Mouse (Mus musculus): ENCODE results near the gene Pigp. TPM values are rescaled to one million over a fixed set of nuclear protein-coding genes. Genes with fewer than 3 reads are reported as not detected.

Pigp gene
- total RNA-seq, 2 experiments from 2014 or later, result 26.4 to 38.2 TPM

GRCm38 (mm10) chr16:94326008-94326407 is 45.6 kb downstream of the Pigp start:
- ATAC-seq (replicated peaks; ENCODE audit: poor library complexity, severe bottlenecking), result no peak

DNA sequence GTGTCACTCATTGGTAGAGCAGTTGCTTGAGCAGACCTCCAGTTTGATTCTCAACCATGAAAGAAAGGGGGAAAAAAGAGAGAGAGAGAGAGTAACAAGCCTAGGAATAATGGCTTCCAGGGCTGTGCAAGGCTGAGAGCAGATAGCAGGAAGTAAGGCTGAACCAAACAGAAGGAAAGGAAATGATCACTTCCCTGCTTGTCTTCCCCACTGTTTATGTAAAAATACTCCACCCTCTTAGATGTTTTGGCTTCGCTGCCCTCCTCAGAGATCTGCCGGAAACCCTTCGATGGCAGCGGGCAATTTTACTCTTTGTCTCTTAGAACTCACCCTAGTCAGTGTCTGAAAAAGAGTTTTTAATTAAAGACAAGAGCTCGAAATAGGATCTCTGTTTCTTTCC is 48.0 kb downstream of the Pigp start:
- ATAC-seq (replicated peaks; ENCODE audit: poor library complexity, severe bottlenecking), result no peak

DNA sequence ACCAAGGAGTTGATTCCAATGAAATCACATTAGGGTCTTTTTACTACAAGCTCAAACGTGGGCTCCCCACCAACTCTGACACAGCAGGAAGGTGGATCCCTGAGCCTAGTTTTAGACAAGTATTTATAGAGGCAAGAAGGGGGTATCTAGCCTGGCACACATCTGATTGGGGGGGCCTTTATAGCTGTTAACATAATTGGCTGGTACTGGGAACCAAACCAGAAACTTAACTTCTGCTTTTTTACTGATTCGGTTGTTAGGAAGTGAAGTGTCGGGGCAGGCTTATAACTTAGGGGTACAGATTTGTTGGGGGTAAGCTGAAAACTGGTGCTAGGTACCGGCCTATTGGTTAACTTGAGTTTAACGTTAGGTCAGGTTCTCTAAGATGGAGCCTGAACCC is 51.4 kb downstream of the Pigp start:
- peak; percentile 53 for ATAC-seq (replicated peaks; ENCODE audit: poor library complexity, severe bottlenecking)

DNA sequence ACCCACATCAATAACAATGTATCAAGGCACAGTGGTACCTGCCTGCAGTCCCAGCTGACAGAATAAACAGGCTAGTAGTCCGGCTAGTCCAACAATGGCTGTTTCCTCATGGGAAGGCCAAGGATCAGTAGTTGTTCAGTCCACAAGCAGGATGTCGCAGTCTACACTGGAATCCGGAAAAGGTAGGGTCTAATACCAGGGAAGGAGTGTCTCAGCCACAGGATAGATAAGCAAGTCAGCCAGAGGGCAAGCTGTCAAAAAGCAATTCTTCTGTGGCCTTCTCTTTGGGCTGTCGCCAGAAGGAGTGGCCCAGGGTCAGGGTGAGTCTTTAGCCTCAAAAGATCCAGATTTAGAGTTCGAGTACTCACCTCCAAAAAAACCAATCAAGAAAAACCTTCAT is 53.9 kb downstream of the Pigp start:
- no peak for ATAC-seq (replicated peaks; ENCODE audit: poor library complexity, severe bottlenecking)

GRCm38 (mm10) chr16:94315215-94315614 is 56.4 kb downstream of the Pigp start:
- no peak for ATAC-seq (replicated peaks; ENCODE audit: poor library complexity, severe bottlenecking)

DNA sequence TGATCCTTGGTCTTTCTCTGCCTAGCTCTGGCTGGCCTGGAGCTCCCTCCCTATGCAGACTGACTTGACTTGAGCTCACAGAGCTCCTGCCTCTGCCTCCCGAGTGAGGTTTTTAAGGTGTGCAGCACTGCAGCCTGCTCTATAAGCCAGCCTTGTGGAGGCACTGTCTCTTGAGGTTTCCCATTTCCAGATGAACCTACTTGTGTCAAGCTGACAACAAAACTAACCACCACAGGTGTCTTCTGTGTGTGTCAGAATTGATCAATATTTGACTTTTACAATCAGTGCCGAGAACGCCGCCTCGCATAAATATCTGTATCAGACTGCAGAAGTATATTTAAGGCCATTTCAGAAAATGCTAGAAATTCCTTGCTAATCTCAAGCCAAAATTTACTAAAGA is 57.0 kb downstream of the Pigp start:
- no peak for ATAC-seq (replicated peaks; ENCODE audit: poor library complexity, severe bottlenecking)

DNA sequence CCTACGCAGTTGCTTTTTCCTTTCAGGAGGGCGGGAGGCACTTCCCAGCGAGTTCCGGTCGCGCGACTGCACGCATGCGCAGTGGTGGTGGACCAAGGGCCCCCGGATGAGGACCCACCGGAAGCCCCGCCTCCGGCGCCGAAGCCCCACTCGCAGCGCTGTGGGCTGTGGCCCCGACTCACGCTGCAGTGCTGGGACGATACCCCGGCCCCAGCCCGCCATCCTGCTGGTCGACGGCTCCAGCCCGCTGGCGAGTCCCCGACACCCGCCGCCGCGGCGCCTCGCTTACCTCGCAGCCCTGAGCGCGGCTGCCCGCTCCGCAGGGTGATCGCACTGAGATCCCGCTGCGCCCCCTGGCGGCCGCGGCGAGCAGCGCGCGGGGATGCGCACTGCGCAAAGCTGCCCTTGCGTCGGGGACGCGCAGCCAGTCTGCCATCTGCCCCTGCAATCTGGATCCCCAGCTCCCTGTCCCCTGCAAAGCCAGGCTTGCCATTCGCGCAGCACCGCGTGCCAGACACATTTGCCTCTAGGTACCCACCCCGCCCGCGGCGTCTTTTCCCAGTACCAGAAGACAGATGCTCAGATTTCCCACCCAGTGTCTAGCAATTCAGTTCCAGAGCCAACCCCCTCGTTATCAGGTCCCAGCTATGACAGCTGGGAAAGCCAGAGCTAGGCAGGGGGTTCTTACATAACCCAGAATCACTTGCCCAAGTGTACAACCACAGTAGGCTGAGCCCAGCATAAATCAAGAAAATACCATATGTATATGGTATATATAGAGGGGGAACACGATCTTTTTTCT is 58.2 kb downstream of the Pigp start, which contains the start of gene Hlcs:
TSS of gene Hlcs (minus strand) at position 343 of the 802 bp plus-strand sequence.
- ATAC-seq (replicated peaks; ENCODE audit: poor library complexity, severe bottlenecking), result peak; percentile 80

DNA sequence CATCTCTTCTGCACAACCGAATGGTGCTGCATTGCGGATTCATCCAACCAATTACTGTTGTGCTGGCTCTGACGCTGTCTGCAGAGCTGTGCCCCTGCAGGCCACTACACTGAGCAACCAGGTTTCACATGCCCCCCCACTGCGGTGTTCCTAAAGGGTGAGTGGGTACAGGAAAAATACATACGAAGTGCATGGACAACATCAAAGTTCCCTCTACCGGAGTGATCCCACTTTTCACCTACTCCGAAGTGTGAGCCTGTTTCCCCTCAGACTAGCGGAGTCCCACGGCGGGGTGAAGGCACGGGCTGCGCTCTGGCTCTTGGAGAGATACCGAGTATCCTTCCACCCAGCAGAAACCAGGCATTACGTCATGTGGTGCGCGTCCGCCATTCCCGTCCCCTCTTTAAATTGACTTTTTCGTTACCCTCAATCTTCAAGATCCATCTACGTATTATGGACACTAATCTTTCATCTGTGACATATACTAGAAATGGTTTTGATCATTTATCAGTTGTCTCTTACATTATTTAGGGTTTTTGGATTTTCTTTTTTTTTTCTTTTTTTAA is 58.9 kb downstream of the Pigp start:
- peak; percentile 76 for ATAC-seq (replicated peaks; ENCODE audit: poor library complexity, severe bottlenecking)

GRCm38 (mm10) chr16:94311931-94312330 is 59.7 kb downstream of the Pigp start:
- no peak for ATAC-seq (replicated peaks; ENCODE audit: poor library complexity, severe bottlenecking)

- ATAC-seq (replicated peaks; ENCODE audit: poor library complexity, severe bottlenecking), result no peak
Measured at GRCm38 (mm10) chr16:94311416-94311815, 60.2 kb downstream of the Pigp start.

DNA sequence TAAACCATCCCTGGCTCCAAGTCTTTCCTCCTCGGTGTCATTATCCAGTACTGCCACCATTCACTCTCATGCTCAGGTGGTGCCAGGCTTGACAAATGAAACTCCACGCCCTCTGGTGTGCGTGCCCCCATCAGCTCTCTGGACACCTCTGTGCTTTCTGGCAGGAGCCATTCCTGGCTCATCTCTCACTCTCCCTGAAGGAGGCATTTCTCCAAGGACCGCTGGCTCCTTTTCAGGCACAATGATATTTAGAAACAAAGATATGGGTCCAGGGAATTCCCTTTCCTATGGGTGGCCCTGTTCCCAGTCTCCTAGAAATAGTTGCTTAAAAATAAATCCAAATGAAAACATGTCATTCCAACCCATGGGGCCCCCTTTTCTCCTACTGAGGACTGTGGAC is 62.6 kb downstream of the Pigp start:
- ATAC-seq (replicated peaks; ENCODE audit: poor library complexity, severe bottlenecking), result no peak

Other genes starting within 250 kb of the Pigp start
- 6.9 and 11.7 TPM in 2 replicates for gene Hlcs, start 58.3 kb downstream of the Pigp start, total RNA-seq (2014; fragmentation: Nextera tagmentation)
- gene Hlcs, start 58.3 kb downstream of the Pigp start, total RNA-seq (2017), result 6.2 and 6.7 TPM in 2 replicates
- gene Ripply3, start 43.4 kb downstream of the Pigp start, total RNA-seq (2014; fragmentation: Nextera tagmentation), result not detected in 2 replicates
- not detected in 2 replicates for gene Ripply3, start 43.4 kb downstream of the Pigp start, total RNA-seq (2017)
- 63.4 and 64.2 TPM in 2 replicates for gene Ttc3, start 1.2 kb downstream of the Pigp start, total RNA-seq (2014; fragmentation: Nextera tagmentation)
- 84.1 and 118 TPM in 2 replicates for gene Ttc3, start 1.2 kb downstream of the Pigp start, total RNA-seq (2017)
- gene Vps26c, start 155.0 kb upstream of the Pigp start, total RNA-seq (2014; fragmentation: Nextera tagmentation), result 19.9 and 25.3 TPM in 2 replicates
- 27.4 and 32.7 TPM in 2 replicates for gene Vps26c, start 155.0 kb upstream of the Pigp start, total RNA-seq (2017)
- 35.6 and 60.1 TPM in 2 replicates for gene Dyrk1a, start 198.2 kb upstream of the Pigp start, total RNA-seq (2014; fragmentation: Nextera tagmentation)
- gene Dyrk1a, start 198.2 kb upstream of the Pigp start, total RNA-seq (2017), result 61.1 and 64.9 TPM in 2 replicates

Data from granulocyte monocyte progenitor cell, adult 5-6 weeks (primary cell).